ENCODE assay signal across 8 mouse cellular contexts in the genomic region with DNA sequence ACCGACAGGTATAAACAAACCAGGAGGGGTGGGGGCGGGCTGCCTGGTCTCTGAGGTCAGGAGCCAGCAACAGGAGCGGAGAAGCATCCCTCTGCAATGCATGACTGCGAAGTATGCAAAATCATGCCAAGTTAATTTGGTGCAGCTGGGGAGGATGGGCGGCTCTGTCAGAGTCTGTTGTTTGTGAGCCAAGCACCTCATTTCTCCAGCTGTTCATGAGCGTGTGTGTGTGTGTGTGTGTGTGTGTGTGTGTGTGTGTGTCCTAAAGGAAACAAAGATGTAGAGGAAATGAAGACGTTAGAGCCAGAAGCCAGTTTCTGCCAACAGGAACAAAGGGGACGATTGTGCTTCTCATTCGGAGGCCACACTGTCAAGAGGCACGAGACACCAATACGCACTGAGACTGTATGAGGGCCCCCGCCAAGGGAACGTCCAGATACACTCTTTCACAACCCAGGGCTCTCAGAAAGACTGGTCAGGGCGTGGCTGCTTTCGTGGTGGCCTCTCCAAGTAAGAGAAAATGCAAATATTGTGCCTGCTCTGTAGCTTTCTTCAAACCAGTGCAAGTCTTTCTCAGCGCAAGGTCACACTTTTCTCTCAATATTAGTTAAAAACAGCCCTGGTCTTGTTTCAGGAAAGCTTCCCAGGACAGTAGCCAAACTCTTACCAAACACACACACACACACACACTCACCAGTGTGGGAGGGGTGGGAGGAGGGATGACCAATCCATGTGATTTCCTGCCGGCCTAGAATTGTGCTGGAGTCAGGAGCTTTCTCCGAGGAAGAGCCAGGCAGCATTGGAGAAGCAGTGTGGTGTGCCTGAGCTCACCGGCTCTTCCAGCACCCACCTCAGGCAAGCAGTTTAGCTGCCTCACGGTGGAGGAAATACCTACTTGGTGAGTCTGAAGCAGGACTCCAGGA.
A peak's percentile ranks its signal among the peaks of the same experiment; 100 is the strongest.
DNase-seq lines count a peak whose midpoint lies in the region; ATAC-seq lines count a peak whose summit lies in the region.

No protein-coding gene starts in this region.

- H3K27ac ChIP-seq in hindbrain, embryonic 10.5 days, result peak overlapping the region; percentile 84
- peak overlapping the region; percentile 99 for H3K27ac ChIP-seq in lung, embryonic 15.5 days

- 20% methylated on average over 20 of the region's 20 CpGs for WGBS in hindbrain, embryonic 10.5 days
- 4% methylated on average over 20 of the region's 20 CpGs for WGBS in lung, embryonic 15.5 days

- H3K4me2 ChIP-seq in lung, embryonic 15.5 days, result peak overlapping the region; percentile 52

- ATAC-seq in lung, embryonic 15.5 days (ENCODE audit: borderline replicate concordance, extremely low read depth, low FRiP score, low TSS enrichment), result peak; percentile 88
- ATAC-seq in neutrophil, adult 5-6 weeks (ENCODE audit: extremely low read depth, insufficient number of reproducible peaks, low FRiP score, poor library complexity, severe bottlenecking), result peak; percentile 77

- no peaks in the 10 kb centered on the region for H3K9me3 ChIP-seq in hindbrain, embryonic 10.5 days
- no peaks in the 10 kb centered on the region for H3K9me3 ChIP-seq in lung, embryonic 15.5 days

- H3K36me3 ChIP-seq in hindbrain, embryonic 10.5 days, result no peaks in the 10 kb centered on the region
- H3K36me3 ChIP-seq in lung, embryonic 15.5 days, result no peaks in the 10 kb centered on the region

- peak overlapping the region; percentile 5 for H3K4me3 ChIP-seq in hindbrain, embryonic 10.5 days
- peak overlapping the region; percentile 16 for H3K4me3 ChIP-seq in lung, embryonic 15.5 days

- H3K9ac ChIP-seq in lung, embryonic 15.5 days, result peak overlapping the region; percentile 36

- H3K27me3 ChIP-seq in hindbrain, embryonic 10.5 days (ENCODE audit: insufficient read depth, poor library complexity, severe bottlenecking), result peaks cover 29% of the 10 kb centered on the region
- no peaks in the 10 kb centered on the region for H3K27me3 ChIP-seq in lung, embryonic 15.5 days

- H3K4me1 ChIP-seq in hindbrain, embryonic 10.5 days (replicated peaks), result peaks cover 21% of the 10 kb centered on the region
- H3K4me1 ChIP-seq in lung, embryonic 15.5 days, result peaks cover 40% of the 10 kb centered on the region

- DNase-seq in CD4-positive, CD25-positive, alpha-beta regulatory T cell, adult 2 months (ENCODE audit: low read depth, low spot score), result peak; percentile 61
- DNase-seq in cerebellum, adult 9-11 months, result peak; percentile 36
- DNase-seq in frontal cortex, postnatal 10 days (ENCODE audit: low spot score in 2 of 2), result peak; percentile 60 to 73
- DNase-seq in hindbrain, embryonic 10.5 days (ENCODE audit: low spot score), result peak; percentile 77
- DNase-seq in layer of hippocampus, adult 9-10 months (ENCODE audit: low spot score), result peak; percentile 57
- peak; percentile 55 to 82 for DNase-seq in thymus, adult 18-20 months

Comparison
In these comparisons a context has a peak if more than half of its experiments do, and no peak if none do; other contexts are left out.
1. Peak in every context shown above with its lines: DNase-seq, ATAC-seq, H3K4me3 ChIP-seq and H3K27ac ChIP-seq.